Mouse (Mus musculus) heart, adult 9 months (tissue): ENCODE measurements around the gene Dscaml1.
"Not testable (repeated sequence)": the region's sequence is repeated elsewhere in the genome, so short reads cannot be mapped to it uniquely, and the experiment has no call there.

Source experiments
- DNase-seq, 2 experiments: peaks; one replicate each; pipeline ENCODE4 v3.0.0; 2022; ENCODE audit warnings: low spot score in 2 of 2

Gene Dscaml1

GRCm38 (mm10) chr9:45774088-45774487 is 347.7 kb downstream of the Dscaml1 start:
- no peak for DNase-seq

GRCm38 (mm10) chr9:45776176-45776575 is 349.7 kb downstream of the Dscaml1 start:
- DNase-seq, result not testable (repeated sequence)

GRCm38 (mm10) chr9:45779201-45779600 is 352.8 kb downstream of the Dscaml1 start:
- no peak for DNase-seq

GRCm38 (mm10) chr9:45783249-45784069 is 357.0 kb downstream of the Dscaml1 start:
- no peak for DNase-seq

- DNase-seq, result no peak
These were observed 360.6 kb downstream of the Dscaml1 start for GRCm38 (mm10) chr9:45787071-45787470.

- DNase-seq, result no peak
These were observed 361.1 kb downstream of the Dscaml1 start for GRCm38 (mm10) chr9:45787547-45787946.

- DNase-seq, result no peak
These were observed 362.0 kb downstream of the Dscaml1 start for GRCm38 (mm10) chr9:45788405-45788804.

- DNase-seq, result no peak
These were observed 365.2 kb downstream of the Dscaml1 start for GRCm38 (mm10) chr9:45791456-45792142.

GRCm38 (mm10) chr9:45792235-45792634 is 365.8 kb downstream of the Dscaml1 start:
- DNase-seq, result no peak

GRCm38 (mm10) chr9:45793697-45794096 is 367.3 kb downstream of the Dscaml1 start:
- DNase-seq, result no peak

- DNase-seq, result peak; percentile 50 to 51
These were observed 369.3 kb downstream of the Dscaml1 start for GRCm38 (mm10) chr9:45795722-45796121.

GRCm38 (mm10) chr9:45797271-45797670 is 370.8 kb downstream of the Dscaml1 start:
- no peak for DNase-seq

GRCm38 (mm10) chr9:45798467-45799164 is 372.2 kb downstream of the Dscaml1 start:
- DNase-seq, result no peak

GRCm38 (mm10) chr9:45799402-45799801 is 373.0 kb downstream of the Dscaml1 start:
- no peak for DNase-seq
